Mouse (Mus musculus) hindbrain, embryonic 13.5 days (tissue): Measurements from ENCODE around the gene Mmgt1. TPM values are rescaled to one million over a fixed set of nuclear protein-coding genes. Genes with fewer than 3 reads are reported as not detected.

ENCODE experiments used
- ATAC-seq: fragments of 200-750 bp; cut with Nextera tagmentation; 2 replicates; pipeline ENCODE4 v1.8.0; 2017; ENCODE audit warnings: moderate TSS enrichment; ENCODE audit not compliant: low FRiP score
- H3K27ac ChIP-seq: fragments of 300-500 bp; sonication (generic); 2 replicates; pipeline ENCODE4 v1.5.1; 2015; ENCODE audit warnings: inconsistent platforms, mild to moderate bottlenecking, moderate library complexity
- H3K27me3 ChIP-seq: fragments of 300-500 bp; sonication (generic); 2 replicates; pipeline ENCODE4 v1.6.1; 2015; ENCODE audit warnings: mild to moderate bottlenecking, inconsistent platforms
- H3K36me3 ChIP-seq: fragments of 300-500 bp; sonication (generic); 2 replicates; pipeline ENCODE4 v1.6.1; 2015; ENCODE audit warnings: mild to moderate bottlenecking, inconsistent platforms
- H3K4me1 ChIP-seq: fragments of 300-500 bp; sonication (generic); replicated peaks from 2 replicates; pipeline ENCODE4 v1.6.1; 2015; ENCODE audit warnings: inconsistent platforms
- H3K4me2 ChIP-seq: fragments of 300-500 bp; sonication (generic); 2 replicates; pipeline ENCODE4 v1.6.1; 2015; ENCODE audit warnings: inconsistent platforms, mild to moderate bottlenecking, moderate library complexity
- H3K4me3 ChIP-seq: fragments of 300-500 bp; sonication (generic); 2 replicates; pipeline ENCODE4 v1.5.1; 2015; ENCODE audit warnings: mild to moderate bottlenecking, inconsistent platforms
- H3K9ac ChIP-seq: fragments of 300-500 bp; sonication (generic); 2 replicates; pipeline ENCODE4 v1.6.1; 2015; ENCODE audit warnings: mild to moderate bottlenecking, inconsistent platforms
- H3K9me3 ChIP-seq: fragments of 300-500 bp; sonication (generic); 2 replicates; pipeline ENCODE4 v1.6.1; 2016; ENCODE audit warnings: inconsistent platforms
- WGBS: fragments of 180-500 bp; shearing (Covaris S2); methylation state at CpG from one replicate; pipeline ENCODE4 v1.1.7; 2015; 5-methylcytosine and 5-hydroxymethylcytosine counted together
- microRNA-seq: library from miRNA; unstranded; fragments of <30 nt; microRNA quantifications from one replicate; pipeline ENCODE4, GENCODE M21; 2016
- polyA plus RNA-seq: library from polyadenylated mRNA; unstranded; fragments of >200 nt; fragmentation: Nextera tagmentation; extraction: Ambion mirVana; gene quantifications from 2 replicates; pipeline ENCODE4 v1.2.1, GENCODE M21; 2015

Gene Mmgt1
- polyA plus RNA-seq, 1 experiment from 2014 or later: 54.1 TPM

- WGBS: 89% methylated on average over 3 of the region's 3 CpGs
- H3K9ac ChIP-seq: no peak overlapping the region
- H3K27me3 ChIP-seq: no peaks in the 10 kb centered on the region
- no peak overlapping the region for H3K27ac ChIP-seq
- ATAC-seq: no peak
- H3K4me2 ChIP-seq: no peak overlapping the region
- H3K4me1 ChIP-seq: no peaks in the 10 kb centered on the region
- H3K4me3 ChIP-seq: no peak overlapping the region
- H3K9me3 ChIP-seq: no peaks in the 10 kb centered on the region
- H3K36me3 ChIP-seq: no peaks in the 10 kb centered on the region
These were observed 44.3 kb downstream of the Mmgt1 start for GRCm38 (mm10) chrX:56553584-56553983.

GRCm38 (mm10) chrX:56549506-56549905 lies 48.4 kb downstream of the Mmgt1 start, which contains the start of gene Gm648:
TSS of gene Gm648 (minus strand) at chrX:56549606.
- Histone ChIP-seq H3K4me1 (no peaks in the 10 kb centered on the region), H3K9ac (no peak within 1 kb of the TSS), H3K4me3 (no peak within 1 kb of the TSS), H3K27me3 (no peaks in the 10 kb centered on the region), H3K27ac (no peak within 1 kb of the TSS), H3K4me2 (no peak within 1 kb of the TSS), H3K9me3 (no peaks in the 10 kb centered on the region), H3K36me3 (no peaks in the 10 kb centered on the region)
- 91% methylated on average over 7 of the region's 7 CpGs for WGBS
- ATAC-seq: no peak

GRCm38 (mm10) chrX:56537162-56537561 lies 60.7 kb downstream of the Mmgt1 start:
- Histone ChIP-seq H3K9ac (no peak overlapping the region), H3K27ac (no peak overlapping the region), H3K4me2 (no peak overlapping the region), H3K9me3 (no peaks in the 10 kb centered on the region), H3K4me3 (no peak overlapping the region), H3K36me3 (no peaks in the 10 kb centered on the region), H3K27me3 (no peaks in the 10 kb centered on the region), H3K4me1 (no peaks in the 10 kb centered on the region)
- WGBS: 54% methylated on average over 4 of the region's 4 CpGs
- no peak for ATAC-seq

Small RNA genes lying within 50 kb of the gene (microRNA-seq; reads per million reads assigned to microRNA genes)
- gene Mir5116: not detected

Other genes with a start within 250 kb of the Mmgt1 start
- 20.4 and 20.7 TPM in 2 replicates for gene Smim10l2a, start 223.5 kb downstream of the Mmgt1 start, polyA plus RNA-seq
- gene Gm2174, start 150.1 kb downstream of the Mmgt1 start, polyA plus RNA-seq: 1.4 TPM in 1 of 2 replicates, not detected in the other
- 18.8 and 20.3 TPM in 2 replicates for gene Ints6l, start 143.2 kb downstream of the Mmgt1 start, polyA plus RNA-seq
- gene Gm10477, start 73.3 kb downstream of the Mmgt1 start, polyA plus RNA-seq: not detected in 2 replicates
- 0.19 and 0.27 TPM in 2 replicates for gene Gm648, start 48.5 kb downstream of the Mmgt1 start, polyA plus RNA-seq
- 52.5 and 54.8 TPM in 2 replicates for gene Slc9a6, start 11.7 kb upstream of the Mmgt1 start, polyA plus RNA-seq
- 127 and 139 TPM in 2 replicates for gene Fhl1, start 133.7 kb upstream of the Mmgt1 start, polyA plus RNA-seq
- 0.88 and 1.3 TPM in 2 replicates for gene Map7d3, start 224.3 kb upstream of the Mmgt1 start, polyA plus RNA-seq